Mouse (Mus musculus) layer of hippocampus, adult 18-20 months (tissue): ENCODE results near the gene Cabp4. TPM values are rescaled to one million over a fixed set of nuclear protein-coding genes. Genes with fewer than 3 reads are reported as not detected.
"Not testable (repeated sequence)": the region's sequence is repeated elsewhere in the genome, so short reads cannot be mapped to it uniquely, and the experiment has no call there.

Source experiments
- DNase-seq, 2 experiments: peaks; one replicate each; pipeline ENCODE4 v3.0.0; 2022; ENCODE audit warnings: low spot score in 2 of 2
- total RNA-seq, 2 experiments: library from RNA; stranded (reverse); gene quantifications; 2 replicates each; pipeline ENCODE4 v1.2.3; 2021

The Cabp4 gene
- total RNA-seq, 2 experiments from 2014 or later = 0.22 to 0.30 TPM

DNA sequence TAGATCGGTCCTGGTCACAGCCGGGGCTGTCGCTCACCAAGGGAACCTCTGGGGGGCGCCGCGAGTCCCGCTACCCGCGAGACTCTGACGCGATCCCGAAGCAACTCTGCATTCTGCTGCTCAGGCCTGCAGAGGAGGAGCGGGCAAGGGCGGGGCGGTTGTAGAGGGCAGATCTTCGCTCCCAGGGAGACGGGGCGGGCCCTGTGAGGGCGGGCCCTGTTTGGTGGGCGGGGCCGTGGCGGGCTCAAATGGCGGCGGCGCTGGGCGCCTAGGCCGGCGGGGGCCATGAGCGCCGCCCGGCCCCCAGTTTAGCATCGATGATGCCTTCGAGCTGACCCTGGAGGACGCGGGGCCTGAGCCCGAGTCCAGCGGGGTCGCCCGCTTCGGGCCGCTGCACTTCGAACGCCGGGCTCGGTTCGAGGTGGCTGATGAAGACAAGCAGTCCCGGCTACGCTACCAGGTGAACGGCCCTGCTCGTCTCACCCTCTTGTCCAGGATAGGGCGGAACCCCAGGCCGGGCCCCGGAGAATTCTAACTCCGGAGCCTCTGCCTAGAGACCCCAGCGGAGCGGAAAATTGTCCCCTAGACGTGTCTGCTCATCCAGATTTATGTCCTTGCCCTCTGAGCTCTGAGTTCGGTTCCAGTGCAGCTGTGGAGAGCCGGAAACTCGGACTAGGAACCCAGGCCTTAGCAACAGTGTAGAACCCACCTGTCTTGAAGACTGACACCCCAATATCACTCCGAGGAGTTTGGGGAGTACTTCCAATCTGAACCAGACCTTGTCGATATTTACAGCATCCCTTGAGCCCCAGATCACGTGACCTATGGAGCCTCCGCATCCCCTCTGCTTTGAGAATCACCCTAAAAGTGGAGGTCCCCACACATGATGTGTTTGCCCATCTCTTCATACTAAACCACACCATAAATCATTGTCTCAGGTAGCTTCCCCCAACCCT is 17.8 kb downstream of the Cabp4 start, which contains the start of gene Aip:
Gene Aip, minus strand, starts transcription at position 118 of the 956 bp plus-strand sequence.
- peak; percentile 98 to 99 for DNase-seq

DNA sequence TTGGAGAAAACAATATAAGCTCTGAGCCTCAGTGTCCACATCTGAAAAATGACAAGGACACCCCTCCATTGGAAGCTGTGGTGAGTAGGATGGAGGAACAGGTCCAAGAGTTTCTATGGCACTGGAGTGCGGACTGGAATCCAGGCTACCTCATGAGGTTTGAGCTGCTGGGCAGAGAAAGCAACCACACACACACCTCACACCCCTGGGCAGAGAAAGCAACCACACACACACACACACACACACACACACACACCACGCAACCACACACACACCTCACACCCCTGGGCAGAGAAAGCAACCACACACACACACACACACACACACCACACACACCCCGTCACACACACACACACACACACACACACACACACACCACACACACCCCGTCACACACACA is 18.6 kb downstream of the Cabp4 start:
- DNase-seq = not testable (repeated sequence)

DNA sequence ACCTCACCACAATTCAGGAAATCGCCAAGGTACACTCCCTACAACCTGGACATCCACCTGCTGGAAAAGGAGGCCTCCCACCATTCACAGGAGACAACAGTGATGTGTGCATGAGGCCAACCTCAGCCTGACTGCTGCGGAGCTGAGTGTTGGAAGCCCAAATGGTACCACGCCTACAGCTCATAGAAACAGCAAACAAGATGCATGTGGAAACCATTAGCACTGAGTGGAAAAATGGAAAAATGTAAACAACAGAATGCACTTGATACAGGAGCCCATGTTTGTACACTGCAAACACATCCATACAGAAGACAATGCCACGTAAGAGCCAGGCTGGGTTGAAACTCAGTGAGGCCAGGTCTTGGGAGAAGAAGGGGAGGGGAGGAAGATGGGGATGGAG is 19.4 kb downstream of the Cabp4 start:
- DNase-seq = no peak

DNA sequence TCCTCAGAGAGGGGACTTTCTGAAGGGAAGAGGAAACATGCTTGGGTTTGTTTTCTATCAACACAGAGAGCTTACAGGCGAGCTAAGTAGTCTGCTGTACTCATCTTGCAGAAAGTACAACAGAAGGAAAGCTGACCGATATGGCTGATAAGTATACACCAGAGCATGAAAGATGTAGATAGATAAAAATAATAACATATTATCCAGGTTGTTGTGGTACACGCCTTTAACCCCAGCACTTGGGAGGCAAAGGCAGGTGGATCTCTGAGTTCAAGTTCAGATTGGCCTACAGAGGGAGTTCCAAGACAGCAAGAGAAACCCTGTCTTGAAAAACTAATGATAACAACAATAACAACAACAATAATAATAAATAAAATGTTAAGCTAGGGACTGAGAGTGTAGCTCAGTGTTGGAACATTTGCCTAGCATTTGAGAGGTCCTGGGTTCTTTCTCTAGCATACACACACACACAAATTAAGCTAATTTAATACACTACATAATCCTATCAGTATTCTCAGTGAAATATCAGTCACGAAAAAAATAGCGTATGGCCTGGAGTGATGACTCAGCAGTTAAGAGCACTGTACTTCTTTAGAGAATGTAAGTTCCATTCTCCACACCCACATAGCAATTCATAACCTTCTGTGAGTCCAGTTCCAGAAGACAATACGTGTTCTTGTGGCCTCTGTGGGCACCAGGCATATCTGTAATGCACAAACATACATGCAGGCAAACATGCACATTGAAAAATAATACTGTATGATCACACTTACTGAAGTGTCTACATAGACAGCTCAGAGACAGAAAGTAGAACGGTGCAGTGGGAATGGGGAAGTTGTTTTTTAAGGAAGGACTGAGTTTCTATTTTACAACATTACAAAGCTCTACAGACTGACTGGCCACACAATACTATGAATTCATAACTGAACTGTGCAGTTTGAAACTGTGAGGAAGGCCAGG is 21.1 kb downstream of the Cabp4 start:
- no peak for DNase-seq

DNA sequence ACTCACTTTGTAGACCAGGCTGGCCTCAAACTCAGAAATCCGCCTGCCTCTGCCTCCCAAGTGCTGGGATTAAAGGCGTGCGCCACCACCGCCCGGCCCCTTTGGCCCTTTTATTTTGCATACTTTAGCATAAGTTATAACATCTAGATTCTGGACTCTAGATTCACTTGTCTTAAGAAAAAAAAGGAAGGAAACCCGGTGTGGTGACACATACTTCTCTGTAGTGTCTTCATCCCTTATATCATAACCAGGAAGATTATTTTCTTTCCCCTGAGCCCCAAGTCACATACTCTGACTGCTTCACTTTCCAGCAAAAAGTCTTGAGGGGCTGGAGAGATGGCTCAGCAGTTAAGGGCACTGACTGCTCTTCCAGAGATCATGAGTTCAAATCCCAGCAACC is 21.9 kb downstream of the Cabp4 start:
- DNase-seq = not testable (repeated sequence)

DNA sequence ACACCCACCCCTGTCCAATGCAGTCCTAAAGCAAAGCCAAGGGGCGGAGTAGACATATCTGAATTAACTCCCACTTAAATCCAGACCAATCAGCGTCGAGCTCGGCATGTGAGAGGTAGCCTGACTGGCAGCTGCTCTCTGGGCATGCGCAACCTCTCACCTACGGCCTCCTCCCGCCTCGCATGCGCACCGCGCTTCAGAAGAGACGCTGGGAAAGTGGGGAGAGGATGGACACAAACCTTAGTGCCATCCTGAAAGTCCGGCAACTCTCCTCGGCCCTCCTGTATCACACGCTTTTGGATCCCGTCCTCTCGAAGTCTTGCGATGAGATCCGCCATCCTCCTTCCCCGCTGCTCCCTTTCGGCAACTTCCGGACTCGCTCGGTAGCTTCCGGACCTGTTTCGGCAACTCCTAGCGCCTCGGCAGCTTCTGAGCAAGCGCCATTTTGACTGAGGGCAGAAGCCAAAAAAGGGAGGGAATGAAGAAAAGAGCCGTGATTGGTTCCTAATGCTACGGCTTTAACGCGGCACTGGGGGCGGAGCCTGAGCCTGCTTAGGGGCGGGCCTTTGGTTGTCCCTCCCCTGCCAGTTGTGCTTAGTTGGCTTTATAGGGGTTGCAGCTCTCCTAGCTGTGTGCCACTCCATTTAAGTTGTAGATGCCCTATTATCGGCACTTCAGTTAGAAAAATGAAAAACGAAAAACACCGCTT is 22.6 kb downstream of the Cabp4 start:
- peak; percentile 96 to 99 for DNase-seq

DNA sequence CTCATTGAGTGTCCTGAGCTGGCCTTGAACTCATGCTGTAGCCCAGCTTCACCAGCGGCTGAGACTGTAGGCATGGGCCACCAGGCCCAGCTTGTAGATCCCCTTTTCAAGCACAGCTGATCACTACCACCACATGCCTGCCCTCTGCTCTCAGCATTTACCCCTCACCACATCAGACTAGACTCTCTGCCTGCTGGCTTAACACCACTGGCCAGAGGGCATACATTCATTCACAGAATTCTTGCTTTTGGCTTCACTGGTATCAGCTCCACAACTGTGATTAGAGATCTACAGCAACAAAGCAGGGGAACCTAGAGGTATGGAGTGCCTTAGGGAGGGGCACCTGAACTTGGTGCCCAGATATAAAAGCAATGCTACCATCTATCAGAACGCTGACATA is 23.3 kb downstream of the Cabp4 start:
- no peak for DNase-seq

DNA sequence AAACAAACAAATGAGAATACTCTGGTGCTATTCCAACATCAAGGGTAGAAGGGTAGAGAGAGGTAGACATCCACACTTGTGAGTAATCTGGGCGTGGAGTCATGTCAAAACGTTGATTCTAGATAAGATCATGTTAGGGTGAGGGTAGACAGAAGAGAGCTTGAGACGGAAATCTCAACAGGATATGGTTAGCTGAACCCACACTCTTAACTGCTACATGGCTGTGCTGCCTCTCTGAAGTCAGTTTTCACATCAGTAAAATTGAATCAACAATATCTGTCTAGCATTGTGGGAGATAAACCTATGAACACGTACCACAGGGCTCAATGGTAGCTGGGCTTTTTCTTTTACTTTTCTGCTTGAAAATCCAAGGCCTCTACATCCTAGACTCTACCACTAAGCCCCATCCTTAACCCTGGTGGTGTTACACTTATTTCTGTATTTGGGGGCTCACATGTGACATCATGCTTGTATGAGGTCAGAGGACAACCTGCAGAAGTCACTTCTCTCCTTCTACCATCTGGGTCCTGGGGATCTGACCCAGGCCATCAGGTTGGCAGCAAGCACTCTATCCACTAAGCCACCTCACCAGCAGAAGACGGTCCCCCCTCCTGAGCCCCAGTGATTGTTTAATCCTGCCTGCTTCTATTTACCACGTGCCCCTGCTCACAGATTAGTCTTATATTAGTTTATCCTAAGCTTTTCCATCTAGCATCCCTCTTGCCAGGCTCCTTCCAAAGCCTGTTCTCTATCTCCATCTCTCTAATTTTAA is 23.9 kb downstream of the Cabp4 start:
- DNase-seq = no peak

DNA sequence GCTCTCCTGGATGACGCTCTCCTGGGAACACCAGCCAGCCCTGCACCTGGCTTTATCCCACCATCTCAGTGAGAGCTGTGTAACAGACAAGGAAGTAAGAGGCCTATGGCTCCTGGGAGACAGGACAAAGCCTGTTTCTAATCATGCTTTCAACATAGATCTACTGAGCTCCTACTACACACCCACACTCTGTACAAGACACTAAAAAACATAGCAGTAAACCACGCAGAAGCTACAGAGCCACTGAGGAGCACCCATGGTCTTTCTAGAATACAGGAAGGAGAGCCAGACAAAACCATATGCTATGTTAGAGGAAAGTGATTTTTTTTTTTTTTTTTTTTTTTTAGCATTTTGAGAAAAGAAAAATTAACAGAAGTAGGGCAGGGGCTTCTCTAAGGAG is 25.5 kb downstream of the Cabp4 start:
- DNase-seq = no peak

DNA sequence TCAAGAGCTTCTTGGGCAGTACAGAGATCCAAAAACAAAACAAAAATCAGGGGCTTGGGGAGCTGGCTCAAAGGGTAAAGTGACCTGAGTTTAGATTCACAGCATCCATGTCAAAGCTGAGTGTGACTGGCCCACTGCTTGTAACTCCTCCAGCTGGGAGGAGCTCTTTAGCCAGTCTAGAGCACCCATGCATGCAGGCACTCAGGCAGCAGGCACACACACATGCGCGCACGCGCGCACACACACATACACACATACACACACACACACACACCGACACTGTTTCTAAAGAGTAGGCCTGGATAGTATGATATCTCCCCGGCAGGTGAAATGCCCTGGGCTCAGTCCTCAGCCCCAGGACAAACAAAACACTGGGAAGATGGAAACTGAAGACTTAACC is 26.8 kb downstream of the Cabp4 start:
- no peak for DNase-seq

DNA sequence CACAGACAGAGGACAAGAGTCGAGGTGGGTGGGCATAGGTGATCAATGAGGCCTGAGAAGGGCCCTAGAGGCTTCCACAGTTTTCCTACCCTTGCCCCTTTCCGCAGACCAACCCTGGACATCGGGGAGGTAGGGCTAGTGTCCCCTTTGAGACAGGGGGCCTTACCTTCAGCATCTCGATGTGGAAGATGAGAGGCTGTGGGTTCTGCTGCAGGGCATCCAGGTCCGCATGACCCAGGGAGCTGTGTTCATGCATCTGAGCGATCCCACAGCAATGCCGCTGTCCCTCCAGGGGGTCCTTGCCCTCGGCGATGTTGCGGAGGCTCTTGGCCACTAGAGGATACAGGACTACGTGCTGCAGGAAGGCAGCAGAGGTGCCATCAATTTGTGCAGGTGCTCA is 28.0 kb downstream of the Cabp4 start:
- no peak for DNase-seq

DNA sequence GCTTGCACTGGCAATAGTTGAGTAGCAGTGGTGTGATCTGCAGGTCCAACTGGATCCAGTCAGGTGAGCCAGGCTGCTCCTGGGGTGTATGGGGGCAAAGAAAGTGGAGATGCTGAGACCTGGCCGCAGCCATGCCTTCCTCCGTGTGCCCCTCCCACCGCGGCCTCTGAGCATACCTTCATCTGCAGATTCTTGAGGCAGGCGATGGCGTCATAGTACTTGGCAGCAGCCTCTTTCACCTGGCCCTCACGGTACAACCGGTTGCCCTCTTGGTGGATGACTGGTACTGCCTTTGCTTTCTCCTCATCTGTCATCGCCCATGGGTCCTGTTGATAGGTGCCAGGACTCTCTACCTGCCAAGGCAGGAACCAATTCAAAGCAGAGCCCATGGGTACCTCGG is 28.7 kb downstream of the Cabp4 start:
- no peak for DNase-seq

DNA sequence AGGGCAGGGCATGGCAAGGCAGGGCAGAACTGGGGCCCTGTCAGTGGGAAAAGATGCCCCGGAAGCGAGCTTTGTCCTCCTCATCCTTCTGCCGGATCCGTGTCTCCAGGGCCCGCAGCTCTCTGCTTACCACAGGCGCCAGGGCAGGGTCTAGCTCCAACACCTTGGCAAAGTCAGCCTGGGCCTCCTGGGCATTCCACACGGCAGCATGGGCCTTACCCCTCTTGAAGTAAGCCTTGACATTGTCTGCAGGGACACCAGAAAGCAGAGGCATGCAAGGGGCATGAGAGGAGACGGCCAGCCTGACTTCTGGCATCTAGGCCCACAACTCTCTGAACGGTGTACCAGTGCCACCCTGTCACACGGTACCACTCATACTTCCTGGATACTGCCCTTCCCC is 29.3 kb downstream of the Cabp4 start:
- DNase-seq = no peak

DNA sequence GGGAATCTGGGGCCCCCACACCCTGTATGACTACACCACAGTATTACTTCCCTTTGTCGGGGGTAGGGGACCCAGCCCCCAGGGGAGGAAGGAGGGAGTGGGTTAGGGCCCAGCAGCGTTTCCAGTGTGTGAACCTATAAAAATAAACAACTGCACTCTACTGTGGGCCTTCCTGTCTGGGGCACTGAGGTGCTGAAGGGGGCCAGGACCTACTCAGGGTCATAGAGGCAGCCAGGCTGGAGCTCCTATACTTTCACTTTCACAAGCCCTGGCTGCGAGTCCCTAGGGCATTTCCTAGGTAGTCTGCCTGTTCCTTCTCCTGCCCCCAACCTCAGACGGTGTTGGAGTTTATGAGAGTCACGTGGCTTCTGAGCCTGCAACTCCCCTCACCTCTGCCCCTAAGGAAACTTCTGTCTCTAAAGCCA is 30.0 kb downstream of the Cabp4 start:
- no peak for DNase-seq

DNA sequence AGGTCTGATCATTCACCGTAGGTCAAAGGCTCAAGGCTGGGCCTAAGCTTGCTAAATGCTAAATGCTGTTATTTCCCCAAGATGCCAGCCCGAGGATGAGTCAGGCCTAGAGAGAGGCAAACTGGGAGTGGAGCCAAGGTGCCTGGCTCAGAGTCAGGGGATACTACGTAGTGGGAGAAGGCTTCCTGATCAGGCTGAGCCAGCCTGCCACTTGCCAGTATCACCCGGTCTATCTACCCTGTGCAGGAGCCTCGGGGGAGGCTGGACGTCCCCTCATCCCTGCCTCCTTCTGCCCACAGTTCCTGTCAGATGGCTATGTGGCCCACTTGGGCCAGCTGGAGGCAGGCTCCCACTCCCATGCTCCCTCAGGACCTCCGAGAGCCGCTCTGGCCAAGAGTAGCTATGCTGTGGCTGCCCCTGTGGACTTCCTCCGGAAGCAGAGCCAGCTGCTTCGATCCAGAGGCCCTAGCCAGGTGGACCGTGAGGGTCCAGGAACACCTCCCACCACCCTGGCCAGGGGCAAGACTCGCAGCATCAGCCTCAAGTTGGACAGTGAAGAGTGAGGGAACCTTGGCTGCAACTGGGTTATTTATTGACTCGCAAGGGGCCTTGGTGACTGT is 30.5 kb downstream of the Cabp4 start:
- DNase-seq = peak; percentile 80 to 88

DNA sequence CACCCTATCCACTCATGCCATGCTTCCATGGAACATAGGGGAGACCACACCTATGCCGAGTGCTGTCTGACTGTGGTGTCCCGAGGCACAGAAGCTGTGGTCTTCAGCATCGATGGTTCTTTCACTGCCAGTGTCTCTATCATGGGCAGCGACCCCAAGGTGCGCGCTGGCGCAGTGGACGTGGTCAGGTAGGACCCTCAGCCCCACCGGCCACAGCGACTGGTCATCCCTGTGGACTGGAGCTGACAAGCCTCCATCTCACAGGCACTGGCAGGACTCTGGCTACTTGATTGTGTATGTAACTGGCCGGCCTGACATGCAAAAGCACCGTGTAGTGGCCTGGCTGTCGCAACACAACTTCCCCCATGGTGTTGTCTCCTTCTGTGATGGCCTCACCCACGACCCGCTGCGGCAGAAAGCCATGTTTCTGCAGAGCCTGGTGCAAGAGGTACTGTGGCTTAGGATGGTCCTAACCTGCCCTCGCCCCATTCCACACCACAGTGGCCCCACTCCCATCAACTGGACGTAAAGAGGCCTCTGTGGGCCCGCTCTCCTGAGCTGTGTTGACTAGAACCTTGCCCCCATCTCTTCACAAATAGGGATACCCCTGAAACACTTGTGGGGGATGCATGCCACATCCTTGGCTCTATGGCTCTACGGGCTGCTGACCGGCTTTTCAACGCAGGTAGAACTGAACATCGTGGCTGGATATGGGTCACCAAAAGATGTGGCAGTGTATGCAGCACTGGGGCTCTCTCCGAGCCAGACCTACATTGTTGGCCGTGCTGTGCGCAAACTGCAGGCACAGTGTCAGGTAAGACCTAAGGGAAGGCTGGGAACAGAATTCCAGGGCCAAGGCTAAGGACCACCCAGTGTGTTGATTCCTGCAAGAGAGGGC is 31.5 kb downstream of the Cabp4 start:
- no peak for DNase-seq

DNA sequence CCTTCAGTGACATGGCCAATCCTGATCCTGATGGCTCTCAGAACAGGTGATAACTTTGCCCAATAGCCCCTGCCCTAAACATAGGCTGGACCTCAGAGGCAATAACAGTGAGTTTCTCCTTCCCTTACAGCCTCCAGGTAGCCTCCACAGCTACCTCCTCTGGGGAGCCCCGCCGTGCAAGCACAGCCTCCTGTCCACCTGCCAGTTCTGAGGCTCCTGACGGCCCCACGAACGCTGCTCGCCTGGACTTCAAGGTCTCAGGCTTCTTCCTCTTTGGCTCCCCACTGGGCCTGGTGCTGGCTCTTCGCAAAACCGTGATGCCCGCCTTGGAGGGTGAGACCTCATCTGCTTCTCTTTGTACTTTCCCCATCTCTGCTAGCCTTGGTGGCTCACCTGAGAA is 35.3 kb downstream of the Cabp4 start:
- DNase-seq = no peak

DNA sequence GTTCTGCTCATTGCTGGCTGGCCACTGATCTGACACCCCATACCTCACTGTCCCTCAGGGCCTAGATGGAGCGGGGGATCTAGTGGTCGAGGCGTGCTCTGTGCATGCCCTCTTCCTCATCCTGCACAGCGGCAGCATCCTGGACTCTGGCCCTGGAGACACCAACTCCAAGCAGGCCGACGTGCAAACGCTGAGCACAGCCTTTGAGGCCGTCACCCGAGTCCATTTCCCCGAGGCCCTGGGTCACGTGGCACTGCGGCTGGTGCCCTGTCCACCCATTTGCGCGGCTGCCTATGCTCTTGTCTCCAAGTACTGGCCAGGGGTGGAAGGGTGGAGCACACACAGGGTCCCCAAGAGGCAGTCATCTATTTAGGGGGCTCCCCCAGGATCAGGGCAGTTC is 37.2 kb downstream of the Cabp4 start:
- no peak for DNase-seq

DNA sequence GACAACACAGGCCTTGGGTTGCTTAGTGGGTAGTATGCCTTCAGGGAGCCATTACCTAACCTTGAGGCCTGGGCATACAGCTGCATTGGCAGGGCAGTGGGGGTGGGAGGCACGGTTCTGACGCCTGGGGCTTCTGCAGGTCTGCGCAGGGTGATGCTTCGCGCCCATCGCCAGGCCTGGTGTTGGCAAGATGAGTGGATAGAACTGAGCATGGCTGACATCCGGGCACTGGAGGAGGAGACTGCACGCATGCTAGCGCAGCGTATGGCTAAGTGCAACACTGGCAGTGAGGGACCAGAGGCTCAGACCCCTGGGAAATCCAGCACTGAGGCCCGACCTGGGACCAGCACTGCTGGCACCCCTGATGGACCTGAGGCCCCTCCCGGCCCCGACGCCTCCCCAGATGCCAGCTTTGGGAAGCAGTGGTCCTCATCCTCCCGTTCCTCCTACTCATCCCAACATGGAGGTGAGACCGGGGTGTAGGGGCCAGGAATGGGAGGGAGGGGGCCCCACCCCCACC is 39.1 kb downstream of the Cabp4 start:
- no peak for DNase-seq
